In the genomic region with DNA sequence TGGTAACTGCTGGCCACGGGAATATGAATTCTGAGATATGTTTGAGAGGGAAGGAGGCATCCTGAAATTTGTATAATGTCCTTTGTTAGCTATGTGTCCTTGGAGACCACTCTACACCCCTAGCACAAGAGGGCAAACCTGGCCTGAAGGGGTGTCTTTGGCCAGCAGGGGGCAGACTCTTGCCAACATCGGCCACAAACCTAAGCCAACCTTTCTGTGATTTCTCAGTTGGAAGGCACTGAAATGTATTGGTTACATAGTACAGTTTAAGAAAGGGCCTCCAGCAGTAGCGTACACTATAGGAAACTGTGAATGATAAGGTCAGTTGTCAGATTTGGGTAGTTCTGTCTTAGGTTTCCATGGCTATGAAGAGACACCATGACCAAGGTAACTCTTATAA, we compare ENCODE assay signal across 8 mouse cellular contexts. TPM values are rescaled to one million over a fixed set of nuclear protein-coding genes. Genes with fewer than 3 reads are reported as not detected.
DNase-seq lines count a peak whose midpoint lies in the region; ATAC-seq and TF ChIP-seq lines count a peak whose summit lies in the region.

No protein-coding gene starts in this region.

- TF ChIP-seq POLR2A in brain, embryonic 14.5 days (IDR thresholded peaks at IDR 0.05; ENCODE audit: borderline replicate concordance, extremely low read depth, insufficient read depth, insufficient read length, poor library complexity, severe bottlenecking) = no peak

- H3K9me3 ChIP-seq in hindbrain, embryonic 10.5 days = no peaks in the 10 kb centered on the region
- no peaks in the 10 kb centered on the region for H3K9me3 ChIP-seq in hindbrain, embryonic 14.5 days (ENCODE audit: control insufficient read depth, low read length)
- no peaks in the 10 kb centered on the region for H3K9me3 ChIP-seq in limb, embryonic 11.5 days (ENCODE audit: control insufficient read depth, low read length)
- H3K9me3 ChIP-seq in intestine, embryonic 15.5 days = no peaks in the 10 kb centered on the region

- WGBS in hindbrain, embryonic 10.5 days = 36% methylated on average over 3 of the region's 3 CpGs
- WGBS in hindbrain, embryonic 14.5 days = 32% methylated on average over 3 of the region's 3 CpGs
- 30% methylated on average over 3 of the region's 3 CpGs for WGBS in limb, embryonic 11.5 days
- WGBS in intestine, embryonic 15.5 days = 23% methylated on average over 3 of the region's 3 CpGs

- DNase-seq in hindbrain, embryonic 10.5 days (ENCODE audit: low spot score) = peak; percentile 65
- no peak for DNase-seq in hindbrain, embryonic 14.5 days (ENCODE audit: low spot score)
- peak; percentile 52 to 54 for DNase-seq in urinary bladder, postnatal 36 days (ENCODE audit: low spot score in 2 of 2)
- no peak for DNase-seq in urinary bladder, postnatal 10 days (ENCODE audit: low spot score)
- DNase-seq in brain, embryonic 14.5 days (ENCODE audit: low read depth) = peak; percentile 60
- peak; percentile 79 for DNase-seq in limb, embryonic 11.5 days (ENCODE audit: low spot score)
- peak; percentile 67 for DNase-seq in retina, postnatal 1 day

- peaks cover 21% of the 10 kb centered on the region for H3K4me1 ChIP-seq in hindbrain, embryonic 10.5 days (replicated peaks)
- H3K4me1 ChIP-seq in hindbrain, embryonic 14.5 days (replicated peaks; ENCODE audit: control insufficient read depth, insufficient read depth, low read length) = peaks cover 7% of the 10 kb centered on the region
- H3K4me1 ChIP-seq in limb, embryonic 11.5 days (ENCODE audit: control insufficient read depth, insufficient read depth, low read length) = peaks cover 15% of the 10 kb centered on the region
- peaks cover 14% of the 10 kb centered on the region for H3K4me1 ChIP-seq in intestine, embryonic 15.5 days (replicated peaks)

- no peak overlapping the region for H3K9ac ChIP-seq in hindbrain, embryonic 14.5 days
- no peak overlapping the region for H3K9ac ChIP-seq in limb, embryonic 11.5 days (ENCODE audit: low read length)
- no peak overlapping the region for H3K9ac ChIP-seq in intestine, embryonic 15.5 days

- TF ChIP-seq CTCF in brain, embryonic 14.5 days (IDR thresholded peaks at IDR 0.05; ENCODE audit: borderline replicate concordance, extremely low read depth, insufficient read depth, insufficient read length) = peak; percentile 73

- ATAC-seq in hindbrain, embryonic 14.5 days (ENCODE audit: low FRiP score) = no peak
- ATAC-seq in limb, embryonic 11.5 days (ENCODE audit: insufficient number of reproducible peaks, low FRiP score, low TSS enrichment, low read depth) = no peak
- no peak for ATAC-seq in intestine, embryonic 15.5 days

- no peaks in the 10 kb centered on the region for H3K36me3 ChIP-seq in hindbrain, embryonic 10.5 days
- no peaks in the 10 kb centered on the region for H3K36me3 ChIP-seq in hindbrain, embryonic 14.5 days (replicated peaks; ENCODE audit: control insufficient read depth, insufficient read depth)
- no peaks in the 10 kb centered on the region for H3K36me3 ChIP-seq in limb, embryonic 11.5 days (ENCODE audit: control insufficient read depth, insufficient read depth, low read length)
- H3K36me3 ChIP-seq in intestine, embryonic 15.5 days = no peaks in the 10 kb centered on the region

- 0 out of 2 replicates have a peak, but pooled peaks cover 6% of the 10 kb centered on the region for H3K27me3 ChIP-seq in hindbrain, embryonic 10.5 days (ENCODE audit: insufficient read depth, poor library complexity, severe bottlenecking)
- no peaks in the 10 kb centered on the region for H3K27me3 ChIP-seq in hindbrain, embryonic 14.5 days (ENCODE audit: control insufficient read depth, insufficient read depth, low read length)
- no peaks in the 10 kb centered on the region for H3K27me3 ChIP-seq in limb, embryonic 11.5 days (ENCODE audit: control insufficient read depth, insufficient read depth, low read length)
- H3K27me3 ChIP-seq in intestine, embryonic 15.5 days (replicated peaks) = no peaks in the 10 kb centered on the region

- H3K27ac ChIP-seq in hindbrain, embryonic 10.5 days = no peak overlapping the region
- H3K27ac ChIP-seq in hindbrain, embryonic 14.5 days = no peak overlapping the region
- H3K27ac ChIP-seq in limb, embryonic 11.5 days (replicated peaks; ENCODE audit: low read depth, low read length) = no peak overlapping the region
- H3K27ac ChIP-seq in intestine, embryonic 15.5 days = no peak overlapping the region

- no peak overlapping the region for H3K4me3 ChIP-seq in hindbrain, embryonic 10.5 days
- H3K4me3 ChIP-seq in hindbrain, embryonic 14.5 days (replicated peaks; ENCODE audit: low read length) = no peak overlapping the region
- H3K4me3 ChIP-seq in limb, embryonic 11.5 days (ENCODE audit: low read depth, low read length) = no peak overlapping the region
- H3K4me3 ChIP-seq in intestine, embryonic 15.5 days (replicated peaks) = no peak overlapping the region

- H3K4me2 ChIP-seq in hindbrain, embryonic 14.5 days (replicated peaks) = no peak overlapping the region
- no peak overlapping the region for H3K4me2 ChIP-seq in limb, embryonic 11.5 days (ENCODE audit: low read depth, severe bottlenecking)
- H3K4me2 ChIP-seq in intestine, embryonic 15.5 days (replicated peaks) = no peak overlapping the region

RNA-seq across cellular contexts. Expression of a gene that starts 15.0 kb away (rescaled TPM):
- 6.6 and 15.5 TPM in 2 replicates for polyA plus RNA-seq in hindbrain, embryonic 10.5 days (2016; fragmentation: Nextera tagmentation; extraction: Ambion mirVana)
- 49.4 and 51.7 TPM in 2 replicates for polyA plus RNA-seq in hindbrain, embryonic 14.5 days (2014; fragmentation: Nextera tagmentation; extraction: Ambion mirVana)
- 140 and 182 TPM in 2 replicates for polyA plus RNA-seq in brain, embryonic 14.5 days (2012; rRNA removed)
- polyA plus RNA-seq in limb, embryonic 11.5 days (2014; fragmentation: Nextera tagmentation; extraction: Ambion mirVana) = 8.9 and 10.2 TPM in 2 replicates
- polyA plus RNA-seq in intestine, embryonic 15.5 days (2015; fragmentation: Nextera tagmentation; extraction: Ambion mirVana) = 4.1 and 5.9 TPM in 2 replicates

Comparison
In these comparisons a context has a peak if more than half of its experiments do, and no peak if none do; other contexts are left out.
1. DNase-seq: peak in hindbrain, embryonic 10.5 days (single experiment), urinary bladder, postnatal 36 days (2 of 2), brain, embryonic 14.5 days (single experiment), limb, embryonic 11.5 days (single experiment) and retina, postnatal 1 day (single experiment); none in hindbrain, embryonic 14.5 days (single experiment) and urinary bladder, postnatal 10 days (single experiment).